Mouse (Mus musculus) cortical plate, adult 2 months (tissue): ENCODE measurements around the gene Msh2. TPM values are rescaled to one million over a fixed set of nuclear protein-coding genes. Genes with fewer than 3 reads are reported as not detected.

ENCODE experiments used
- H3K27ac ChIP-seq: fragments of 200-500 bp; 2 replicates; pipeline ENCODE4 v1.5.1; 2012; ENCODE audit warnings: low read length, control low read depth, inconsistent platforms; ENCODE audit not compliant: insufficient read depth
- H3K4me1 ChIP-seq: fragments of 200-500 bp; 2 replicates; pipeline ENCODE4 v1.6.1; 2011; ENCODE audit warnings: low read length; ENCODE audit not compliant: control insufficient read depth, insufficient read depth
- H3K4me3 ChIP-seq: fragments of 200-500 bp; 2 replicates; pipeline ENCODE4 v1.5.1; 2011; ENCODE audit warnings: mild to moderate bottlenecking, low read length, control low read depth; ENCODE audit not compliant: insufficient read depth
- CTCF ChIP-seq: fragments of 200-500 bp; IDR thresholded peaks from 2 replicates; pipeline ENCODE4 v1.5.1; 2011; ENCODE audit warnings: mild to moderate bottlenecking, control low read depth, low read length; ENCODE audit not compliant: insufficient read depth; ENCODE audit errors: extremely low read depth
- POLR2A ChIP-seq: fragments of 200-500 bp; IDR thresholded peaks from 2 replicates; pipeline ENCODE4 v1.6.1; 2011; ENCODE audit warnings: mild to moderate bottlenecking, low read length, control low read depth; ENCODE audit not compliant: insufficient read depth; ENCODE audit errors: extremely low read depth
- polyA plus RNA-seq: library from polyadenylated mRNA; depleted of rRNA; stranded (reverse); fragments of >200 nt; gene quantifications from 2 replicates; pipeline ENCODE4 v1.2.3, GENCODE M21; 2012; rRNA removed

Gene Msh2
- polyA plus RNA-seq, 1 experiment = 18.2 TPM

- peak overlapping the region; percentile 37 for H3K4me3 ChIP-seq
- peak overlapping the region; percentile 85; the same call in 1 of the 2 replicates for H3K27ac ChIP-seq
- H3K4me1 ChIP-seq = peaks cover 7% of the 10 kb centered on the region; the same call in 1 of the 2 replicates
- TF ChIP-seq POLR2A (peak; percentile 28; the same call in 1 of the 2 replicates), CTCF (no peak)
Measured at GRCm38 (mm10) chr17:87744985-87745925, 73.1 kb downstream of the Msh2 start.

GRCm38 (mm10) chr17:87745926-87746888 lies 74.1 kb downstream of the Msh2 start:
- Histone ChIP-seq H3K27ac (peak overlapping the region; percentile 85), H3K4me1 (peaks cover 7% of the 10 kb centered on the region; the same call in 1 of the 2 replicates), H3K4me3 (peak overlapping the region; percentile 37)
- no peak for TF ChIP-seq CTCF
- TF ChIP-seq POLR2A = peak; percentile 35; the same call in 1 of the 2 replicates

GRCm38 (mm10) chr17:87760315-87760714 lies 88.2 kb downstream of the Msh2 start:
- peaks cover 3% of the 10 kb centered on the region; the same call in 1 of the 2 replicates for H3K4me1 ChIP-seq
- TF ChIP-seq CTCF (no peak), POLR2A (no peak)
- H3K4me3 ChIP-seq = no peak overlapping the region
- no peak overlapping the region for H3K27ac ChIP-seq

GRCm38 (mm10) chr17:87763146-87763545 lies 91.0 kb downstream of the Msh2 start:
- no peak for TF ChIP-seq CTCF
- no peak for TF ChIP-seq POLR2A
- peaks cover 3% of the 10 kb centered on the region; the same call in 1 of the 2 replicates for H3K4me1 ChIP-seq
- H3K27ac ChIP-seq = no peak overlapping the region
- H3K4me3 ChIP-seq = no peak overlapping the region

- H3K27ac ChIP-seq = no peak overlapping the region
- H3K4me1 ChIP-seq = peaks cover 3% of the 10 kb centered on the region; the same call in 1 of the 2 replicates
Measured at GRCm38 (mm10) chr17:87765031-87765430, 92.9 kb downstream of the Msh2 start.

GRCm38 (mm10) chr17:87766888-87767287 lies 94.8 kb downstream of the Msh2 start:
- Histone ChIP-seq H3K27ac (no peak overlapping the region), H3K4me1 (peaks cover 3% of the 10 kb centered on the region; the same call in 1 of the 2 replicates), H3K4me3 (no peak overlapping the region)
- TF ChIP-seq CTCF (no peak), POLR2A (no peak)

More at GRCm38 (mm10) chr17:87765031-87765430, 92.9 kb downstream of the Msh2 start:
- TF ChIP-seq CTCF (no peak), POLR2A (no peak)
- H3K4me3 ChIP-seq = no peak overlapping the region

- Histone ChIP-seq H3K4me3 (no peak overlapping the region), H3K27ac (no peak overlapping the region), H3K4me1 (no peaks in the 10 kb centered on the region; the same call in 1 of the 2 replicates)
- TF ChIP-seq CTCF (no peak), POLR2A (no peak)
Measured at GRCm38 (mm10) chr17:87770766-87771165, 98.6 kb downstream of the Msh2 start.

- TF ChIP-seq CTCF = 0 out of 2 replicates have a peak, but pooled peaks have one; percentile 17
- no peak for TF ChIP-seq POLR2A
- Histone ChIP-seq H3K4me1 (no peaks in the 10 kb centered on the region; the same call in 1 of the 2 replicates), H3K4me3 (no peak overlapping the region), H3K27ac (no peak overlapping the region)
Measured at GRCm38 (mm10) chr17:87773175-87773574, 101.0 kb downstream of the Msh2 start.

Other genes starting within 250 kb of the Msh2 start
- gene Stpg4, start 244.6 kb upstream of the Msh2 start, polyA plus RNA-seq = not detected in 2 replicates
- 2,529 and 2,563 TPM in 2 replicates for gene Calm2, start 225.4 kb upstream of the Msh2 start, polyA plus RNA-seq
- 0.19 and 0.53 TPM in 2 replicates for gene Epcam, start 36.4 kb upstream of the Msh2 start, polyA plus RNA-seq
- 14.3 and 16.2 TPM in 2 replicates for gene Kcnk12, start 125.7 kb downstream of the Msh2 start, polyA plus RNA-seq
- gene Rpl36-ps4, start 248.6 kb downstream of the Msh2 start, polyA plus RNA-seq = not detected in 2 replicates